Mouse (Mus musculus) small intestine, adult 2 months (tissue): ENCODE measurements around the gene Scgb1b27. TPM values are rescaled to one million over a fixed set of nuclear protein-coding genes. Genes with fewer than 3 reads are reported as not detected.

Source experiments
- polyA plus RNA-seq: library from polyadenylated mRNA; depleted of rRNA; stranded (reverse); fragments of >200 nt; gene quantifications from 2 replicates; pipeline ENCODE4 v1.2.3, GENCODE M21; 2012; rRNA removed

Gene Scgb1b27
- polyA plus RNA-seq, 1 experiment = not detected

Other genes with a start within 250 kb of the Scgb1b27 start
- gene Scgb2b26, start 76.4 kb upstream of the Scgb1b27 start, polyA plus RNA-seq = not detected in 2 replicates
- gene Scgb2b27, start 7.5 kb upstream of the Scgb1b27 start, polyA plus RNA-seq = not detected in 2 replicates
- gene Scgb1b30, start 73.9 kb downstream of the Scgb1b27 start, polyA plus RNA-seq = not detected in 2 replicates
- gene Wtip, start 111.8 kb downstream of the Scgb1b27 start, polyA plus RNA-seq = 10.6 and 12.7 TPM in 2 replicates
- gene Uba2, start 148.1 kb downstream of the Scgb1b27 start, polyA plus RNA-seq = 6.6 and 13.2 TPM in 2 replicates
- 13.7 and 15.2 TPM in 2 replicates for gene Pdcd2l, start 175.2 kb downstream of the Scgb1b27 start, polyA plus RNA-seq
- 291 and 420 TPM in 2 replicates for gene Gpi1, start 208.9 kb downstream of the Scgb1b27 start, polyA plus RNA-seq
- gene Gm6096, start 229.6 kb downstream of the Scgb1b27 start, polyA plus RNA-seq = not detected in 2 replicates